In the genomic region with DNA sequence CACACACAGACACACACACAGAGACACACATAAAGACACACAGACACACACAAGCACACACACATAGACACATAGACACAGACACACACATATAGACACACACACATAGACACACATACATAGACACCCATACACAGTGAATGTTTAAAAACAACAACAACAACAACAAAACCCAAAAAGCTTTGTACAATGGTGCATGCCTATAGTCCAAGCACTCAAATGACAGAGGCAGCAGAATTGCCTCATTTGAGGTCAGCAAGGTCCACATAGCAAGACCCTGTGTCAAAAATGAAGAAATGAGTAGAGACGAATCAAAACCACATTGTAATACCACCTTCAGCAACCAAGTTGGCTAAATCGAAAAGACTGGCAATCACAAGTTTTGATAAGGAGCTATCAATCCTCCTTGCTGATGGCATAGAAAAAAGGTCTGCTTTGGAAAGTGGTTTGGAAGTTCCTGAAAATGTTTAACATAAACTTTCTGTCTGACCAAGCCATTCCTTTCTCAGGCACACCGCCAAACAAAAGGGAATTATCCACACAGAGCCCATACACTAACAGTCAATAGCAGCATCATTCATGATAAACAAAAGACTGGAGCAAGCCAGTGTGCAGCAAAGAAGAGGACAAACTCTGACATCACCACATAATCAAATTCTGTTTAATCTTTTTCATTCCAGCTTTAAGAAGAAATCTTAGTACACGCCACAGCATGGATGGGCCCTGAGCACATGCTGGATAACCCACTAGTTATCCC, we compare ENCODE assay signal across 22 mouse cellular contexts. TPM values are rescaled to one million over a fixed set of nuclear protein-coding genes. Genes with fewer than 3 reads are reported as not detected.
DNase-seq lines count a peak whose midpoint lies in the region; ATAC-seq and TF ChIP-seq lines count a peak whose summit lies in the region.
"Had no signal": no experiment of that assay in that cellular context is flagged by ENCODE, and none has a peak within 500 bp of the region (broad histone marks: within the 10 kb centered on the region; RNA-seq: fewer than 3 reads in every experiment).

No protein-coding gene starts in this region.

- no peak overlapping the region for H3K4me3 ChIP-seq in hindbrain, embryonic 10.5 days
- no peak overlapping the region for H3K4me3 ChIP-seq in hindbrain, embryonic 16.5 days (ENCODE audit: low read length)
- H3K4me3 ChIP-seq in lung, embryonic 14.5 days (ENCODE audit: low read depth, low read length), result no peak overlapping the region
- no peak overlapping the region for H3K4me3 ChIP-seq in midbrain, embryonic 10.5 days
- H3K4me3 ChIP-seq in midbrain, embryonic 14.5 days (replicated peaks; ENCODE audit: low read depth, low read length), result no peak overlapping the region
- H3K4me3 ChIP-seq: embryonic facial prominence, embryonic 12.5 days; forebrain, embryonic 12.5 days; heart, adult 2 months; heart, embryonic 15.5 days had no signal

- no peaks in the 10 kb centered on the region for H3K9me3 ChIP-seq in hindbrain, embryonic 10.5 days
- no peaks in the 10 kb centered on the region for H3K9me3 ChIP-seq in hindbrain, embryonic 16.5 days (ENCODE audit: control insufficient read depth, low read length)
- no peaks in the 10 kb centered on the region for H3K9me3 ChIP-seq in lung, embryonic 14.5 days (ENCODE audit: low read depth, low read length)
- no peaks in the 10 kb centered on the region for H3K9me3 ChIP-seq in midbrain, embryonic 10.5 days (replicated peaks)
- H3K9me3 ChIP-seq in midbrain, embryonic 14.5 days (ENCODE audit: control insufficient read depth, low read length), result no peaks in the 10 kb centered on the region
- H3K9me3 ChIP-seq: embryonic facial prominence, embryonic 12.5 days; forebrain, embryonic 12.5 days; G1E; heart, embryonic 15.5 days had no signal

- WGBS in hindbrain, embryonic 10.5 days, result 60% methylated on average over 4 of the region's 4 CpGs
- WGBS in hindbrain, embryonic 16.5 days, result 39% methylated on average over 4 of the region's 4 CpGs
- WGBS in lung, embryonic 14.5 days, result 38% methylated on average over 4 of the region's 4 CpGs
- WGBS in midbrain, embryonic 10.5 days, result 73% methylated on average over 4 of the region's 4 CpGs
- WGBS in midbrain, embryonic 14.5 days, result 40% methylated on average over 4 of the region's 4 CpGs

- no peak for DNase-seq in hindbrain, embryonic 10.5 days (ENCODE audit: low spot score)
- peak; percentile 84 for DNase-seq in lung, embryonic 14.5 days
- no peak for DNase-seq in lung, postnatal 25 days (ENCODE audit: low spot score)
- DNase-seq in midbrain, embryonic 10.5 days (ENCODE audit: low spot score), result no peak
- DNase-seq in midbrain, embryonic 14.5 days, result no peak
- DNase-seq: adrenal gland, postnatal 10 days; B cell, adult 2 months; cerebellum, adult 11-12 months; cerebellum, adult 9-10 months; cerebellum, postnatal 25 days; gastrocnemius, postnatal 14 days; heart, adult 2 months; heart, postnatal 14 days had no signal

- H3K9ac ChIP-seq in hindbrain, embryonic 16.5 days (ENCODE audit: low read depth, low read length), result no peak overlapping the region
- 0 out of 2 replicates have a peak overlapping the region, but pooled peaks have one; percentile 11 for H3K9ac ChIP-seq in lung, embryonic 14.5 days
- H3K9ac ChIP-seq in midbrain, embryonic 14.5 days (replicated peaks; ENCODE audit: low read length), result no peak overlapping the region
- H3K9ac ChIP-seq: embryonic facial prominence, embryonic 12.5 days; forebrain, embryonic 12.5 days; heart, embryonic 15.5 days had no signal

- no peak for TF ChIP-seq CTCF in lung, embryonic 14.5 days (IDR thresholded peaks at IDR 0.05; ENCODE audit: low read depth)

- H3K27ac ChIP-seq in hindbrain, embryonic 10.5 days, result peak overlapping the region; percentile 71
- no peak overlapping the region for H3K27ac ChIP-seq in hindbrain, embryonic 16.5 days (ENCODE audit: low read depth, low read length)
- peak overlapping the region; percentile 61 for H3K27ac ChIP-seq in lung, embryonic 14.5 days (ENCODE audit: low read depth)
- peak overlapping the region; percentile 24 for H3K27ac ChIP-seq in midbrain, embryonic 10.5 days (replicated peaks)
- H3K27ac ChIP-seq in midbrain, embryonic 14.5 days (replicated peaks; ENCODE audit: low read depth, low read length), result no peak overlapping the region
- H3K27ac ChIP-seq: embryonic facial prominence, embryonic 12.5 days; forebrain, embryonic 12.5 days; heart, adult 2 months; heart, embryonic 15.5 days had no signal

- H3K27me3 ChIP-seq in hindbrain, embryonic 10.5 days (ENCODE audit: insufficient read depth, poor library complexity, severe bottlenecking), result no peaks in the 10 kb centered on the region
- H3K27me3 ChIP-seq in hindbrain, embryonic 16.5 days (replicated peaks; ENCODE audit: control insufficient read depth, insufficient read depth, low read length), result no peaks in the 10 kb centered on the region
- H3K27me3 ChIP-seq in lung, embryonic 14.5 days (ENCODE audit: insufficient read depth, low read length), result no peaks in the 10 kb centered on the region
- no peaks in the 10 kb centered on the region for H3K27me3 ChIP-seq in midbrain, embryonic 10.5 days (ENCODE audit: low read depth, poor library complexity, severe bottlenecking)
- no peaks in the 10 kb centered on the region for H3K27me3 ChIP-seq in midbrain, embryonic 14.5 days (ENCODE audit: control insufficient read depth, insufficient read depth, low read length)
- H3K27me3 ChIP-seq: embryonic facial prominence, embryonic 12.5 days; forebrain, embryonic 12.5 days; heart, embryonic 15.5 days had no signal

- H3K4me1 ChIP-seq in hindbrain, embryonic 10.5 days (replicated peaks), result peaks cover 16% of the 10 kb centered on the region
- H3K4me1 ChIP-seq in hindbrain, embryonic 16.5 days (ENCODE audit: control insufficient read depth, insufficient read depth, low read depth, low read length), result no peaks in the 10 kb centered on the region
- H3K4me1 ChIP-seq in lung, embryonic 14.5 days (ENCODE audit: insufficient read depth), result 0 out of 2 replicates have a peak, but pooled peaks cover 5% of the 10 kb centered on the region
- H3K4me1 ChIP-seq in midbrain, embryonic 10.5 days, result peaks cover 14% of the 10 kb centered on the region
- H3K4me1 ChIP-seq in midbrain, embryonic 14.5 days (ENCODE audit: control insufficient read depth, insufficient read depth, low read length), result no peaks in the 10 kb centered on the region
- H3K4me1 ChIP-seq: embryonic facial prominence, embryonic 12.5 days; heart, embryonic 15.5 days had no signal

- ATAC-seq in hindbrain, embryonic 16.5 days, result no peak
- peak; percentile 83 for ATAC-seq in lung, embryonic 14.5 days (ENCODE audit: insufficient read depth)
- no peak for ATAC-seq in midbrain, embryonic 14.5 days (ENCODE audit: low FRiP score, low TSS enrichment)
- no peak for ATAC-seq in monocyte, adult 5-6 weeks (replicated peaks; ENCODE audit: insufficient number of reproducible peaks, low FRiP score, low TSS enrichment, poor library complexity, severe bottlenecking)
- ATAC-seq: CD4-positive, CD25-positive, alpha-beta regulatory T cell, adult 4 months; forebrain, embryonic 16.5 days had no signal

- H3K36me3 ChIP-seq in hindbrain, embryonic 10.5 days, result no peaks in the 10 kb centered on the region
- no peaks in the 10 kb centered on the region for H3K36me3 ChIP-seq in hindbrain, embryonic 16.5 days (ENCODE audit: control insufficient read depth, insufficient read depth, low read length)
- no peaks in the 10 kb centered on the region for H3K36me3 ChIP-seq in lung, embryonic 14.5 days (ENCODE audit: insufficient read depth)
- no peaks in the 10 kb centered on the region for H3K36me3 ChIP-seq in midbrain, embryonic 10.5 days
- H3K36me3 ChIP-seq in midbrain, embryonic 14.5 days (ENCODE audit: control insufficient read depth, insufficient read depth, low read length), result no peaks in the 10 kb centered on the region
- H3K36me3 ChIP-seq: embryonic facial prominence, embryonic 12.5 days; forebrain, embryonic 12.5 days; G1E; heart, embryonic 15.5 days had no signal

- no peak overlapping the region for H3K4me2 ChIP-seq in hindbrain, embryonic 16.5 days (ENCODE audit: low read length)
- no peak overlapping the region for H3K4me2 ChIP-seq in lung, embryonic 14.5 days
- H3K4me2 ChIP-seq in midbrain, embryonic 14.5 days (ENCODE audit: low read length), result no peak overlapping the region
- H3K4me2 ChIP-seq: embryonic facial prominence, embryonic 12.5 days; forebrain, embryonic 12.5 days; heart, embryonic 11.5 days; heart, embryonic 15.5 days had no signal

RNA-seq across cellular contexts. Expression of a gene that starts 7.3 kb away (rescaled TPM):
- polyA plus RNA-seq in hindbrain, embryonic 10.5 days (2016; fragmentation: Nextera tagmentation; extraction: Ambion mirVana), result 42.9 and 48.0 TPM in 2 replicates
- polyA plus RNA-seq in hindbrain, embryonic 16.5 days (2015; fragmentation: Nextera tagmentation; extraction: Ambion mirVana), result 31.1 and 36.7 TPM in 2 replicates
- polyA plus RNA-seq in lung, embryonic 14.5 days (2014; fragmentation: Nextera tagmentation; extraction: Ambion mirVana), result 24.9 and 25.0 TPM in 2 replicates
- 35.3 and 44.6 TPM in 2 replicates for polyA plus RNA-seq in midbrain, embryonic 10.5 days (2016; fragmentation: Nextera tagmentation; extraction: Ambion mirVana)
- 42.4 and 44.0 TPM in 2 replicates for polyA plus RNA-seq in midbrain, embryonic 14.5 days (2014; fragmentation: Nextera tagmentation; extraction: Ambion mirVana)
- total RNA-seq in monocyte, adult 5-6 weeks (2017), result 1.3 to 5.0 TPM (median 2.7 TPM) in 3 replicates

RNA-seq across cellular contexts. Expression of a gene that starts 58.2 kb away (rescaled TPM):
- 18.0 and 18.8 TPM in 2 replicates for polyA plus RNA-seq in hindbrain, embryonic 10.5 days (2016; fragmentation: Nextera tagmentation; extraction: Ambion mirVana)
- polyA plus RNA-seq in hindbrain, embryonic 16.5 days (2015; fragmentation: Nextera tagmentation; extraction: Ambion mirVana), result 15.2 and 20.7 TPM in 2 replicates
- 27.3 and 27.7 TPM in 2 replicates for polyA plus RNA-seq in lung, embryonic 14.5 days (2014; fragmentation: Nextera tagmentation; extraction: Ambion mirVana)
- polyA plus RNA-seq in midbrain, embryonic 10.5 days (2016; fragmentation: Nextera tagmentation; extraction: Ambion mirVana), result 16.0 and 16.7 TPM in 2 replicates
- 18.7 and 23.0 TPM in 2 replicates for polyA plus RNA-seq in midbrain, embryonic 14.5 days (2014; fragmentation: Nextera tagmentation; extraction: Ambion mirVana)
- 17.5 to 37.6 TPM (median 22.9 TPM) in 3 replicates for total RNA-seq in monocyte, adult 5-6 weeks (2017)

Comparison
In these comparisons a context has a peak if more than half of its experiments do, and no peak if none do; other contexts are left out.
1. H3K27ac ChIP-seq: peak in hindbrain, embryonic 10.5 days (single experiment), lung, embryonic 14.5 days (single experiment) and midbrain, embryonic 10.5 days (single experiment); none in hindbrain, embryonic 16.5 days (single experiment) and midbrain, embryonic 14.5 days (single experiment).